Mouse (Mus musculus) right cerebral cortex, postnatal 36 days (tissue): ENCODE data around the gene Rbms3.

Experiments used
- DNase-seq, 2 experiments: peaks; one replicate each; pipeline ENCODE4 v3.0.0; 2022; ENCODE audit warnings: low spot score in 2 of 2, mixed read lengths in 1 of 2

The Rbms3 gene

DNA sequence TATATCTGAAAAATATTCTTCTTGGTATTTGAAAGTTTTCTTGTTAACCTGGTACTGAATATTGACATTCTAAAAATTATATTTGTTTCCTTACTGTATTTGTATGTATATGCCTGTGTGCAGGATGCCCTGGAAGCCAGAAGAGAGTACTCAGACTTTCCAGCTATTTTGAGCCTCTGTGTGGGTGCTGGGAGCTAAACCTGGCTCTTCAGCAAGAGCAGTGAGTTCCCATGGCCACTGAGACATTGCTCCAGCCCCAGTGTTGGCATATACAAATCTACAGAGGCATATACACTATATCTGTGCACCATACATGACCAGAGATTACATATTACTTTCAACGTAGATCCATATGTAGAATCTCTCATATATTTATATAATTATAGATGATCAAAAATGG, 581.1 kb downstream of the Rbms3 start:
- DNase-seq, result peak in 1 of 2 experiments; percentile 41

DNA sequence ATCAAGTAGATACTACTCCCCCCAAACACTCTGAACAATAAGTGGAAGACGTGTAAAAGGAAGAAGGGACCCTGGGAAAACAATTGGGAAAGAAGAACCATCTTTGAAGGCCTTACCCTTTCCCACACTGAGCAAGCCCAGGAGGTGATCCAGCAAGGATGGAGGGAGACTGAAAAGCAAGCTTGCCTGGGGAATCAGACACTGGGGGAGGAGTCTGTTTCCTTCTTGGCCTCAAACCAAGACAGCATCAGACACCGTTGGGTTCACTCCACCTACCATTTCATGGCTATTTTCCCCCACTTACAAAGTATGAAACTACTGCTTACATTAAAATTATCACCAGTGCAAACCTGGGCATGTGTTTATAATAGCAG, 587.7 kb downstream of the Rbms3 start:
- no peak for DNase-seq

DNA sequence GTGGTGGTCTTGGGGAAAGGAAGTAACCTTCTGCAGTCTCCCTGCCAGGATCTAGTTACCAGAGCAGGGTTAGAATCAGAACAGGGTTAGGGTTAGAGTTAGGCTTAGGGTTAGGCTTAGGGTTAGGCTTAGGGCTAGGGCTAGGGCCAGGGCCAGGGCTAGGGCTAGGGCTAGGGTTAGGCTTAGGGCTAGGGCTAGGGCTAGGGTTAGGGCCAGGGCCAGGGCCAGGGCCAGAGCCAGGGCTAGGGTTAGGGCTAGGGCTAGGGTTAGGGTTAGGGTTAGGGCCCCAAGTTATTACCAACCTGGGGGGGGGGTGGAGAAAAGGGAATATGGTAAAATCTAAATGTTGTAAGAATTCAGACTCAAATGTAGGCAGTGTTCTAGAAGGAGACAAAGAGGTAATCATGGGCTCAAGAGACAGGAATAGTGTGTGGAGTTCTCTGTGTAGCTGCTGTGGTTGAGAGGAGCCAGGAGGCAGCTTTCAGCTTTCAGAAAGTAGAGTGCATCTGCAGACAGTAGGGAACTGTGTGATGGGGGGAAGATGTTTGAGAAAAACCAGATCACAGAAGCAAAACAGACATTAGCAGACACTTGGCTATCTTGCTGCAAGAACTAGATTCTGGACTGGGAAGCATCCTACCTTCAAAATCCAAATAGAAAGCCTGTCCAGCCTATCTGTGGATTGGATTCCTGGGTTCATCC, 588.3 kb downstream of the Rbms3 start:
- no peak for DNase-seq

DNA sequence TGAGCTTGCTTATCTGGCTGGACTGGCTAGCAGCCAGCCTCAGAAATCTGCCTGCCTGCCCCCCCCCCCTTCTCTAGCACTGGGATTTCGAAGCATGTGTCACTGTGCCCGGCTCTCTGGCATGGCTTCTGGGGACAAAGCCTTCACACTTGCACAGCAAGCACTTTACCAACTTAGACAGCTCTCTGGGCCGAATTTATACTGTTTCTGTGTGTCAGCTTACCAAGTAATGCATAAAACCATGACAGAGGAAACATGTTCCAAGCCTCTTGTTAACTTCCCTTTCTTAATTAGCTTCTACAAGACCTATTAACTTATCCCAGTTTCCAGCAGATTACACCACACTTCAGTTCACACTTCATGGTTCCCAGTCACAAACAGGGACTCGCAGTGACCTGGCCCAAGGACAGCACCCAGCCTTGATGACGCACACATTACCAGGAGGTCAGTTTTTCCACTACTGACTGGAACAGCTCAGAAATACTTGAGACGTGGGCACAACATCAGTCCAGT, 589.7 kb downstream of the Rbms3 start:
- DNase-seq, result no peak

DNA sequence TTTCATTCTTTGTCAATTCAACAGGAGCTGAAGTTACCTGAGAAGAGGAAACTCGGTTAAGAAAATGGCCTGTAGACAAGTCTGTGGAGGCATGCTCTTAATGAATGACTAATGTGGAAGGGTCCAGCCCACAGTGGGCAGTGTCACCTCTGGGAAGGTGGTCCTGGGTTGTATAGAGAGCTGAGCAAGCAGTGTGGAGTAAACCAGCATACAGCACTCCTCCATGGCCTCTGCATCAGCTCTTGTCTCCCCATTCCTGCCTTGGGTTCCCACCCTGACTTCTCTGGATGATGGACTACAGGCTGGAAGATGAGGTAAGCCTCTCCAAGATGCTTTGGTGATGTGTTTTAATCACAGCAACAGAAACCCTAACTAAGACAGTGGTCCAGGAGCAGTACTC, 597.0 kb downstream of the Rbms3 start:
- DNase-seq, result no peak

DNA sequence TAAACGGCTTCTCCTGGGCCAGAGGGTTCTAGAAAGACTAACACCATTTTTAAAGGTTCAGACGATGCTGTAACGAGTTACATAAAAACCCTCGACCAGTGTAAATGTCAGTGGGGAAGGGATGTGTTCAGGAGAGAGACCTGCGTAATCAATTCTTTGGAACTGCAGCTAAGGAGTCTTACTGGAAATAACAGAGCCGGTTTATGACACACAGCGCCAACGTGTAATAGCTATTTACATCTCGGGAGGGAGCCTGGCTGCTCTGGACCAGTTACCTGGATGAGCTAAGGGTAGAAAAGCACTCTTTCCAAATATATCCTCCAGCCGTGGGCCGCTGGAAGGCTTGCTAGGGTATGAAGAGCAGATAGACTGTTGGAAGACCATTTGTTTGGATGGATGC, 598.5 kb downstream of the Rbms3 start:
- no peak for DNase-seq

DNA sequence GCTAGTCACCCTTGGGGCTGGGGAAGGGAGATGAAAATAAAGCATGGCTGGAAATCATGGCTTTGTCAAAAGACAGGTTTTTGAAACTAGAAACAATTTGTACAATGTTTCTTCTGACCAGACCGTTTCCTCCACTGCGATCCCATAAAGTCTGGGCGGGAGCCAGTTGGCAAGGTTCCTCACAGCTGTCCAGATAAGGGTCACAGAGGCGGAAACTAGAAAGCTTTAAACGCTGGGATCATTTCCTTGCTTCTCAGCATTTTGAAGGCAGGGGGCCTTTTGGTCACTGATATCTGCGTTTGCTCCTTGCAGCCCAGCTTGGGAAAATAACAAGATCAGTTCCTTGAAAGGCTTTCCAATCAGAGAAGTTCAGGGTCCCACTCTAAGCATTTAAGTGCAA, 598.9 kb downstream of the Rbms3 start:
- no peak for DNase-seq

DNA sequence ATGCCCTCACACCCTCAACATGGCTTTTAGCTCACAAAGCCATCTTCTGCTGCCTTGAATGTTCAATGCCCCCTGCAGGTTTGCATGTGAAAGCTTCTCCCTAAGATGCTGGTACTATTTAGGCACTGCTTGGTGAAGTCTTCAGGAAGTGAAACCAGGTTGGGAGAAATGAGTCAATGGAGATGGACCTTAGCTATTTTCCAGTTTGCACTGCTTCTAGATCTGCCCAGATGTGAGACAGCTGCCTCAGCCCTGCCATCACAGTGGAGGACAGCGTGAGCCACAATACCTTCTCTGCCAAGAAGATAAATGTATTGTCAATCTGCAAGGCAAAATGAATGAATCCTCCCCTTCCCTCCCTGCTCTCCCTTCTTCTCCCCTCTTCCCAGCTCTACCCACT, 599.8 kb downstream of the Rbms3 start:
- DNase-seq, result no peak

DNA sequence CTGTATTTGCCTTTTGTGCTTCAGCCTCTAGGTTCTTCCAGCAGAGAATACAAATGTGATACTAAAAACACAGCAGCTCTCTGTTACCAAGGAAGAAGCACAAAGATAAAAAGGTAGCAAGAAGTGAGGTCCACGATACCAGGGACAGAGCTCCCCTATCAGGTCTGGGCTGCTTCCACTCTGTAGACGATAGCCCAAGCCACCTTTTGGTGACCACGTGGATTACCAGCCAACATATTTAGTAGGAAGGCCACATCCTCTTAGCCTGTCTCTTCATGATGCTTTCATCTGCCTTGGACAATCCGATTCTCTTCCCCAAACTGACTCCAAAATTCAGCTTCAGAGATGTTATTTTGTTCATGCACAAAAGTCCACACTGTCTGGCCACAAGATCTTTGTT, 601.1 kb downstream of the Rbms3 start:
- no peak for DNase-seq

DNA sequence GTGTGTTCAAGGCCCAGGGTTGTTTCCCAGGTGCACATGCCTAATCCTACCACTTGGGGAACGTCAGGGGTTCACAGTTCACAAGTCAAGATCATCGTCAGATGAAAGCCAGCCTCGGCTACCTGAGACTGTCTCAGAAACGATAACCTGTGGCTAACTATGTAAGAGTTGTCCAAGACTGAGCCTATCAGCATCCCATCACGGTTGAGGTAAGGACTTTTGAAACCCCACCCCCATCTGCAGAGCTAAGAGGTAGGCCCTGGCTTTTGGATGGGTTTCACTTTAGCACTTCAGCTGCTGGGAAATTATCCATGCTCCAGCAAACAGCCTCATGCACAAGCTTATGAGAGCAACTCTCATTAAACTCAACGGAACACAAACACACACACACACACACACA, 607.6 kb downstream of the Rbms3 start:
- no peak for DNase-seq

DNA sequence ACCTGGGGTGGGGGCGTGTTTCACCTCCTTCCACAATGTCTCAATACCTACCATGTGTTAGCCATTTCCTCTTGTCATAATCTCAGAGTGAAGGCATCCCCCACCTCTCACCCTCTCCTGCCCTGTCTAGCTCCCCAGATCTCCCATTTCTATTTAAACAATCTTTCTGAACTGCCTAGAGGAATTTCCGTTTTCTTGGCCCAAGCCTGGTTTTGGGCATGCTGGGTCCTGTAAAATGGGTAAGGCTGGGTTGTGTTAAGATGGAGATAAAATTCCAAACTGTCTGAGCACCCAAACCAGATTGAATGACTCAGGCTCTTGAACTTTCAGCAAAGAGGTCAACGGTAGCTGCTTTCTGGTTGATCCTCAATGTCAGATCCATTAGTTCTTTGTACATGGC, 608.2 kb downstream of the Rbms3 start:
- DNase-seq, result no peak

DNA sequence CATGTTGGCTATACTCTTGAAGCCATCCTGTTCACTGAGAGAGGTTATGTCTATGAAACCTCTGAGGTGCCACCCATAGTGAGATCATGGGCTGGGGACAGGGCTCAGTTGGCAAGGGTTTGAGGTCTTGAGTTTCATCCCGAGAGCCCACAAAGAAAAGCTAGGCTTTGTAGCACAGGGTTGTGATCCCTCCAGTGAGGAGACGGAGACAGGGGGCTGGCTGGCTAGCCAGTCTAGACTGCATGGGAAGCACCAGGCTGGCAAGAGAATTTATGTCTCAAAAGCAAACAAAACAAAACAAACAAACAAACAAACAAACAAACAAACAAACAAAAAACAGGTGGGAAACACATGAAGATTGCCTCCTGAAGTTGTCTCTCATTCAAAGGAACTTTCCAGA, 609.5 kb downstream of the Rbms3 start:
- no peak for DNase-seq

DNA sequence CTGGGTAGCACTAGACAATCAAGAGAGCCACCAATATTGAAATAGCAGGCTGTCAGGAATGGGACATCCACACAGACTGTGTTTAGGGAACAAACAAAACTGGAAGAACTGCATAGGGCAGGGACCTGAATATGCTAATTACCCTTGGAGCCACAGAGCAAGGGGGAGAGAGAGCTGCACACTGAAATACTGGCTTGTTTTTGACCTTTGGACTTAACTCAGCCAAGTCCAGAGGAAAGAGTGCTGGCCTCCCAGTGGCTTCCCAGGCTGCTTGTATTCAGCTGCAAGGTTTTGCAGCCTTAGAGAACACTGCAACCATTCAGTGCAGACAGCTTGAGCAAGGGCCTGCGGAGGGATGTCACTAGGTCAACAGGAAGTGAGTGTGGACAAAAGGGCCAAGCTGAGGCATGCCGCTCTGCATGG, 611.0 kb downstream of the Rbms3 start:
- peak in 1 of 2 experiments; percentile 4 for DNase-seq

DNA sequence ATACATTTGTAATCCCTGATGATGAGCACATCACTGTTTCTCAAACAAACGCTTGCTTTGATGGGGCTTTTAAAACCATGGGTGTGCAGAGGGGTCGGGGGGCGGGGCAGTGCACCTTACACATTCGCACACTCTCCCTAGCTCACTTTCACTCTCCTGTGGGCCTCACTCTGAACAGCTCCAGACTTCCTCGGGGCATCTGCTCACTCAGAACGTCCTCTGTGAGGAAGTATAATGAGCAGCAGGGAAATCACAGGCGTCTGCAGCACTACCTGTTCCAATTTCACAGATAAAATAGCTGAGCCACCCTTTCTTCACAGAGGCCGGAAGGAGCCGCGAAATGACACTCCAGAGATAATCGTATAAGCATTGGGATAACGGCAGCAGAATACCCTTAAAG, 611.4 kb downstream of the Rbms3 start:
- no peak for DNase-seq

DNA sequence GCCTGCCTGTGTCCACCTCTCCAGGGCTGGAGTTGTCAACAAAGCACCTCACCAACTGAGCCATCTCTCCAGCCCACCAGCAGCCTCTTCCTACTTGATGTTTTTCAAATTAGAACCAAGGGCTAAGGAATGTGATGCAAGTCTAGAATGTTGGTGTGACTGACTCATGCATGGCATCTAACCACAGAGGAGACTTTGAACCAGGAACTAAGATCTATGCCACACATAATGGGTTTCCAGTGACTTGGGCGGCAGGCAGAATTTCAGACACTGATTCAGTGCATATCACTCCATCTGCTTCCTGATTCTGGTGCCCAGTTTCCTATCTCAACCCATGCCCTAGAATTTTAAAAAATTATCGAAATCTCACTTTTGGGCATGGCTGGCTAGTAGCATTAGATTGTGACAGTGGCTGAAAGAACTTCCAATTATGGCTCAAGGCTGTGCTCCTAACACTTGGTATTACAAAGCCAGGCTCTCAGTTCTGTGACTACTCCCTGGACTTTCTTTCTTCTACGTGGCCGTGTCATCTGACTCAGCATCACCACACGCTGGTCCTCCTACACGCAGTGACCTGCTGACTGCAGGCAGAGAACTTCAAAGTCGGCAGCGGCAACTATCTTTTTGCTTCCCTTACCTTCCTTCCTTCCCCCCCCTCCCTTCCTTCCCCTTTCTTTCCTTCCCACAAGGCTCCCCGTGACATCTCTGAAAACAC, 613.0 kb downstream of the Rbms3 start:
- DNase-seq, result no peak

DNA sequence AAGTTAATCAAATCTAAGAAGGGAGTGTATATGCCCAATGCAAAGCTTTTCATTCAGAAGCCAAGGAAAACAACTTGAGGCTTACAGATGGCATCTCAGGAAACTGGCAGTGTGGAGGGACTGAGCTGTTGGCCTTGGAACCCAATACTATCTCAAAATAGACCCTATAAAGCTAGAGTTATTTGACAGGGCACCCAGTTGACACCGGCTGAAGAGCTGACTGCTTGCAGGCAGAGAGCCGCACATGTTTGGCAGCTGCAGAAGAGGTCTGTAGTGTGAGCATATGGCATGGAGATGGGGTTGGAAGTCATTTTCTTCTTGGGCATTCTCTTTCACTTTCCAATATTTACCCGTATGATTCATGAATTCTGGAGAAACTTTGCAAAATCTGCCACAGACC, 616.3 kb downstream of the Rbms3 start:
- DNase-seq, result no peak

DNA sequence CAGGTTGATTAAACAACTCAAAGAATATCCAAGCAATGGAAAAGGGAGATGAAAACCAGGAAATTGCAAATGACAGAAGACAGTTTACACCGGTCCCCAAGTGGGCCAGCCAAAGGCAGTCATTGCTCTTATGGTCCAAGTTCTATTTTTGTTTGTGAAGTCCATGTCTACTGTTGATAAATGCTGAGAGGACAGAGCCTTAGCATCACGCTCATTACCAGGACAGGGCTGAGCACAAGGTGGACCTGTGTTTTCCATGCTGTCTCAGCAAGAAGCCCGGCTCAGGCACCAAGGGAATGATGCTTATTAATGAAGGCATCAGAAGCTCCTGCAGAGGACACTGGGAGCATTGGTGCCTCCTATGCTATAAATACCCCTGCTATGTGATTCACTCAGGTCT, 618.9 kb downstream of the Rbms3 start:
- no peak for DNase-seq

DNA sequence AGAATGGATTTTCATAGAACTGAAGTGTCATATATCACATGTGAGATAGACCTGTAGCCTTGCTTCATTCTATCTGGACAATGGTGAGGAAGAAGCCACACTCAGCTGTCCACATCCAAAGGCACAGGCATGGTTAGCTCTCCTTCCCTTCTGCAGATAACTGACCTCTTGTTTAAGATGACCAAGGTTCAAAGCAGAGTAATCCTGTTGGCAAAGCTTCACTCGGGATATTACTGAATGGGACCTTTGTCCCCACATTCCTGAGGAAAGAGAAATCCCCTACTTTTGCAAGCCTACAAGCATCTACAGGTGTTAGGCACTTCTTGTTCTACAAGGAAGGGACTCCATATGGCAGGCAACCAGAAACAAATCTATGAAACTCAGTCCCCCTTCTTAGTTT, 621.5 kb downstream of the Rbms3 start:
- no peak for DNase-seq

DNA sequence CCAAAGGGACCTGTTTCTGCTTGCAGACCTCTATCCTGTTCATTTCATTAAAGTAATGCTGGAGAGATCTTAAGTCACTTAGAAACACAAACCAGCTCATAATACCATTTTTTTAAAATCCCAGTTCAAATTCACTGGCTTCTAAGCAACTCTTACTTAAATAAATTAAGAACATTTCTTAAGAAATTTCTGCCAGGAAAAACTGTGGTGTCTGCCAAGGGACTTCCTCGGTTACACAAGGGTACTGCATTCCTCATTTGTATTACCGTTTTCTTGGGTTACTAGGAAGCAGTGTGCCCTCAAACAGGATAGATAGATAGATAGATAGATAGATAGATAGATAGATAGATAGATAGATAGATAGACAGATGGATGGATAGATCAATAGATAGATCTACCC, 627.6 kb downstream of the Rbms3 start:
- DNase-seq, result no peak

DNA sequence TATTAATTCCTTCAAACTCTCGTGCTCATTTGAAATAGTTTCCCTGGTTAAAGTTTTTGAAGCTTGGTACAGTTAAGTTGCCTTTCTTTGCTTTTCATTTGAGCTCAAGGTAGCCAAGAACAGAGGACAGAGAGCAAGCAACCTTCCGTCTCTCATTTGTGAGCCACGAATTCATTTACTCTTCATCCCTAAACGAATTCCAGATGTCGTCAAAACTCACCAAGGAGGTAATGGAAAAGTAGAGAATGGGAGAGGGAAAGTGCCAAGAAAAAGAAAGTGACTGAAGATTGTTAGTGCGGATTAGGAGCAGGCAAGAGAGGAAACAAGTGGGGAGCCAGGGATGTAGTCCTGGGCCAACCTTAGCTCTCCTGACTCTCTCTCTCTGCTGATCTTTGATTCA, 630.5 kb downstream of the Rbms3 start:
- no peak for DNase-seq

DNA sequence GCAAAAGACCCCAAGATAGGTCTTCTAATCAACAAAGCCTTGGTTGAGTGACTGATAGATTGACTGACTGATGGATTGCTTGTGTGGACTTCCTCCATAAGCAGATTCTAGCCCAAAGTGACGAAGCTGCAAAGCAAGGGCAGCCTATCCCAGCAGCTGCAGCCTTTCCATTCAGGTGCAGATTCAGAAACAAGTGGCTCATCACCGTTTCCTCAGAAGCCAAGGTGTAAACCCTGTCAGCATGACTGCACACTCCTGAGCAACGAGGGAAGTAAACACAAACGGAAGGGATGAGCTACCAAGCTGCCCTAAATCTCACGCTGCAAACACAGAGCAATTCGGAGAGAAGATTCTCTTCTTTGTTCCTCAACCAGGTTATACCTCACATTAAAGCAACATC, 639.4 kb downstream of the Rbms3 start:
- no peak for DNase-seq

DNA sequence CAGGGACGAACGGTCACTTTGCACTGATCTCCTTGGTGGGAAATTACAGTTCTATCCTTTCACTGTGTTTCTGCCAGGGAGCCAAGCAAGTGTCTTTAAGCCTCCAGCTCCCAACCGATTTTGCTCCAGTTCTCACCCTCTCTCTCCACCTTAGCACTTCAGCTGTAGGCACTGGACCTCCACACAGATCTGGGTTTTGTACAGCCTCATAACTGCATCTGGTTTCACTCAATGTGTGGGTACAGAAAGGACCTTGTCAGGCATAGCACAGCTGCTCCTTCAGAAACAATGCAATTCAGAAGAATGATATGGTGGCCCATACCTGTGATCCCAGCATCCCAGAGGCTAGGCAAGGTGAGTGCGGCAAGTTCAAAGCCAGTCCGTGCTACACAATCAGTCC, 648.9 kb downstream of the Rbms3 start:
- no peak for DNase-seq

DNA sequence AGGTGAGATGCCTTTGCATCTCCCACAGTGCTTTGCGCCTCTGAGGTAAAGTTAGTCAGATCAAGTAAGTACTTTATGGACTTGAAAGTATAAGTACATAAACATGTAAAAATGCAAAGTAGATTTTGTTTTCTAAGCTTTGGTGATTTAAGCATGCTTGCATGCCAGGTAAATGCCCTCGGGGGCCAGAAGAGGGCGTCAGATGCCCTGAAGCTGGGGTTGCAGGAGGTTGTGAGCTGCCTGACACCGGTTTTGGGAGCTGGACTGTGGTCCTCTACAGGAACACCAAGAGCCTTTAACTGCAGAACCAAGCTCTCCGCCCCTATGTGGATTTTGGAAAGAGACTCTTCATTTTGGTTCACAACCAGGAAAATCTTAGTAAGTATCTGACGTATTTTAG, 652.3 kb downstream of the Rbms3 start:
- DNase-seq, result no peak
